16 mouse cellular contexts compared by ENCODE assay signal in genomic region chr11:82183281-82183935, GRCm38 (mm10).
DNase-seq lines count a peak whose midpoint lies in the region; ATAC-seq lines count a peak whose summit lies in the region.
"Had no signal": no experiment of that assay in that cellular context is flagged by ENCODE, and none has a peak within 500 bp of the region (broad histone marks: within the 10 kb centered on the region; RNA-seq: fewer than 3 reads in every experiment).

No protein-coding gene starts in this region.

- peak; percentile 21 for DNase-seq in testis, postnatal 10 days (ENCODE audit: low spot score)
- DNase-seq in testis, postnatal 14 days (ENCODE audit: low spot score) = no peak
- DNase-seq in thymus, adult 18-20 months = peak; percentile 40 to 58
- DNase-seq in Muller cell, postnatal 12 days (ENCODE audit: inconsistent ontology term) = no peak
- DNase-seq in gastrocnemius, postnatal 25 days = no peak
- DNase-seq in left cerebral cortex, postnatal 36 days (ENCODE audit: low spot score in 2 of 2) = no peak
- DNase-seq: adrenal gland, adult 8-10 months; cerebellum, adult 11-12 months; cerebellum, postnatal 36 days; kidney, postnatal 25 days; left cerebral cortex, postnatal 4 days; liver, embryonic 13.5 days; lung, postnatal 10 days; right cerebral cortex, postnatal 14 days had no signal

- ATAC-seq in common myeloid progenitor, adult 5-6 weeks (replicated peaks; ENCODE audit: low read depth, poor library complexity, severe bottlenecking) = peak; percentile 77
- ATAC-seq: intestine, postnatal 0 days had no signal

- intact Hi-C loops in left cerebral cortex, postnatal 36 days (cut with DNase I) = no loop called here

Comparison
In these comparisons a context has a peak if more than half of its experiments do, and no peak if none do; other contexts are left out.
1. DNase-seq: peak in testis, postnatal 10 days (single experiment) and thymus, adult 18-20 months (2 of 2); none in testis, postnatal 14 days (single experiment), Muller cell, postnatal 12 days (single experiment), gastrocnemius, postnatal 25 days (single experiment) and left cerebral cortex, postnatal 36 days (0 of 2).